Mouse (Mus musculus) embryonic facial prominence, embryonic 11.5 days (tissue): Measurements from ENCODE around the gene Socs5. TPM values are rescaled to one million over a fixed set of nuclear protein-coding genes. Genes with fewer than 3 reads are reported as not detected.

ENCODE experiments used
- ATAC-seq: fragments of 200-750 bp; cut with Nextera tagmentation; replicated peaks from 2 replicates; pipeline ENCODE4 v1.8.0; 2017; ENCODE audit warnings: low read depth; ENCODE audit not compliant: insufficient number of reproducible peaks, low FRiP score, low TSS enrichment
- DNase-seq: peaks from one replicate; pipeline ENCODE4 v3.0.0-alpha.2; 2015; ENCODE audit warnings: low spot score
- H3K27ac ChIP-seq: fragments of 300-500 bp; sonication (generic); replicated peaks from 2 replicates; pipeline ENCODE4 v1.5.1; 2014; ENCODE audit warnings: mild to moderate bottlenecking, low read depth, low read length, control low read depth
- H3K27me3 ChIP-seq: fragments of 300-500 bp; sonication (generic); 2 replicates; pipeline ENCODE4 v1.6.1; 2014; ENCODE audit warnings: mild to moderate bottlenecking, low read length, moderate library complexity, mixed read lengths; ENCODE audit not compliant: control insufficient read depth, insufficient read depth
- H3K36me3 ChIP-seq: fragments of 300-500 bp; sonication (generic); replicated peaks from 2 replicates; pipeline ENCODE4 v1.6.1; 2014; ENCODE audit warnings: low read depth, mild to moderate bottlenecking, low read length, moderate library complexity, mixed read lengths; ENCODE audit not compliant: control insufficient read depth, insufficient read depth
- H3K4me1 ChIP-seq: fragments of 300-500 bp; sonication (generic); 2 replicates; pipeline ENCODE4 v1.6.1; 2014; ENCODE audit warnings: low read length, mixed read lengths; ENCODE audit not compliant: control insufficient read depth, insufficient read depth
- H3K4me2 ChIP-seq: fragments of 300-500 bp; sonication (generic); 2 replicates; pipeline ENCODE4 v1.6.1; 2014; ENCODE audit warnings: low read depth, mild to moderate bottlenecking, control low read depth, low read length, moderate library complexity
- H3K4me3 ChIP-seq: fragments of 300-500 bp; sonication (generic); 2 replicates; pipeline ENCODE4 v1.5.1; 2014; ENCODE audit warnings: low read depth, low read length, control low read depth
- H3K9ac ChIP-seq: fragments of 300-500 bp; sonication (generic); replicated peaks from 2 replicates; pipeline ENCODE4 v1.6.1; 2014; ENCODE audit warnings: mild to moderate bottlenecking, control low read depth, low read length
- H3K9me3 ChIP-seq: fragments of 300-500 bp; sonication (generic); replicated peaks from 2 replicates; pipeline ENCODE4 v1.6.1; 2016; ENCODE audit warnings: mild to moderate bottlenecking, low read length, inconsistent platforms, mixed read lengths; ENCODE audit not compliant: control insufficient read depth
- WGBS: fragments of 180-500 bp; shearing (Covaris S2); extraction: QIAGEN DNeasy Blood & Tissue Kit; methylation state at CpG from one replicate; pipeline ENCODE4 v1.1.7; 2014; 5-methylcytosine and 5-hydroxymethylcytosine counted together
- polyA plus RNA-seq: library from polyadenylated mRNA; unstranded; fragments of >200 nt; fragmentation: Nextera tagmentation; extraction: Ambion mirVana; gene quantifications from 2 replicates; pipeline ENCODE4 v1.2.1, GENCODE M21; 2014

Socs5 gene
- polyA plus RNA-seq, 1 experiment from 2014 or later, result 18.2 TPM

DNA sequence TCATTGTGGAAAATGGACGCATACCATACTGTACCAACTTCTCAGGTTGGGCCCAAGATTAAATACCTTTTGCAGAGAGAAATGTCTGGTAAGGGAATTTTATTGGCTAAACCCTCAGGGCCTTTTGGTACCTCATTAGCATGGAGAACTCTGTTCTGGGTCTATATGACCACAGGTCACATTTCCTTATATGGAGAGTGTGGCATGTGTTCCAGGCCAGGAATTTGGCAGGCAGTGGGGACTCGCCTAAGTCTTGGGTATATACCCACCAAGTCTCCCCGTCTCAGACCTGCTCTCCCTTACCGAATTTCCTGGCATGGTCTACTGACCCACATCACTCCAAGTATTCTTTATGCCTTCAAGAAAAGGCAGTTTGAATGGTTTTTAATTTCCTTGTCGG, 9.9 kb upstream of the Socs5 start:
- ATAC-seq (no peak), DNase-seq (no peak)
- no peak overlapping the region for H3K27ac ChIP-seq
- no peaks in the 10 kb centered on the region for H3K27me3 ChIP-seq
- no peaks in the 10 kb centered on the region for H3K9me3 ChIP-seq
- no peak overlapping the region for H3K9ac ChIP-seq
- WGBS, result 86% methylated on average over 5 of the region's 5 CpGs
- no peak overlapping the region for H3K4me2 ChIP-seq
- H3K4me3 ChIP-seq, result no peak overlapping the region
- H3K4me1 ChIP-seq, result no peaks in the 10 kb centered on the region
- H3K36me3 ChIP-seq, result no peaks in the 10 kb centered on the region

DNA sequence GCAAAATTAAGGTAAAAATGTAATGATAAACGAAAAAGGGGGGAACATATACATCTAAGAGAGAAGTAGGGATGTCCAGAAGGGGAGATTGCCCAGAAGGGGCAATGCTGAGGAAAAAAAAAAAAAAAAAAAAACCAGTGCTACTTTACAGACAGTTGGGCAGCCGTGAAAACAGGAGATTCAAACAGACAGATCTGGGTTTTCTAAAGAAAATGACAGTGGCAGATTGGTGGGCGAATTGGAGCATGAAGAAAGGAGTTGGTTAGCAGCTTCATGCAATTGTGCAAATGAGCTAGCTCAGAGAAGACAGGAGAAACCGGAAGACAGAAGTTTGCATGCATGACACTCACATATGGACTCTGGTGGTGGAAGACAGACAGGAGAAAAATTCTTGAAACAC, 6.5 kb upstream of the Socs5 start:
- no peak for DNase-seq
- 70% methylated on average over 4 of the region's 4 CpGs for WGBS
- no peak overlapping the region for H3K4me2 ChIP-seq
- no peak overlapping the region for H3K27ac ChIP-seq
- no peaks in the 10 kb centered on the region for H3K4me1 ChIP-seq
- H3K27me3 ChIP-seq, result no peaks in the 10 kb centered on the region
- H3K4me3 ChIP-seq, result no peak overlapping the region
- H3K9me3 ChIP-seq, result no peaks in the 10 kb centered on the region
- H3K9ac ChIP-seq, result no peak overlapping the region
- ATAC-seq, result no peak
- H3K36me3 ChIP-seq, result no peaks in the 10 kb centered on the region

DNA sequence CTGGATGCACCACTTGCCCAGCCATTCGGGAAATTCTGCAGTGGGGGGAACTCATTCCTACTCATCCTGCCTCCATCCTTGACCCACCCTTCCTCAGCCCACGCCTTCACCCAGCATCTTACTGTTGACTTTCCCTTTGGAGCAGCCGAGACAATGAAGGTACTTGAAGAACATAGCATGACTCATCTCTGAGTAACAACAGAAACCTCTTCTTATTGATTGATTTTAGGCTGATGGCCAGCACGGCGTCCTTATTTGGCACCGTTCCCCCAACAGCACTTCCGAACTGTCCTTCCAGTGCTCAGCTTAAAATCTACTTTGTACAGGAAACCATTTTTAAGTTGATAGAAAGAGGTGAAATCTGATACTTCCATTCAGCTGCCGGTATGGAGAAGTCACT, 4.8 kb upstream of the Socs5 start:
- ATAC-seq, result no peak
- Histone ChIP-seq H3K4me2 (no peak overlapping the region), H3K4me3 (no peak overlapping the region), H3K4me1 (no peaks in the 10 kb centered on the region), H3K9ac (no peak overlapping the region), H3K36me3 (no peaks in the 10 kb centered on the region), H3K9me3 (no peaks in the 10 kb centered on the region), H3K27ac (no peak overlapping the region), H3K27me3 (no peaks in the 10 kb centered on the region)
- DNase-seq, result no peak
- 67% methylated on average over 8 of the region's 8 CpGs for WGBS

DNA sequence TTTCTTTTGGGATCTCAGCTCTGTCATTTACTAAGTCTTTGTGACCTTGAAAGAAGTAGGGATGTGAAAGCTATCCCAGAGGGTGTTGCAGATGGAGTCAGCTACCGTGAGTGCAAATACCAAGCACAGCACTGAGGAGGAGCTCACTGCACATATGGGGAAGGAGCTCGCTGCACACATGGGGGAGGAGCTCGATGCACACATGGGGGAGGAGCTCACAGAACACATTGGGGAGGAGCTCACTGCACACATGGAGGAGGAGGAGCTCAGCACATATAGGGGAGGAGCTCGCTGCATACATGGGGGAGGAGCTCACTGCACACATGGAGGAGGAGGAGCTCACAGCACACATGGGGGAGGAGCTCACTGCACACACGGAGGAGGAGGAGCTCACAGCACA, 4.4 kb upstream of the Socs5 start:
- ATAC-seq (no peak), DNase-seq (no peak)
- Histone ChIP-seq H3K36me3 (no peaks in the 10 kb centered on the region), H3K4me2 (no peak overlapping the region), H3K4me3 (no peak overlapping the region), H3K4me1 (no peaks in the 10 kb centered on the region), H3K9ac (no peak overlapping the region), H3K27ac (no peak overlapping the region), H3K9me3 (no peaks in the 10 kb centered on the region), H3K27me3 (no peaks in the 10 kb centered on the region)
- WGBS, result 70% methylated on average over 5 of the region's 5 CpGs

DNA sequence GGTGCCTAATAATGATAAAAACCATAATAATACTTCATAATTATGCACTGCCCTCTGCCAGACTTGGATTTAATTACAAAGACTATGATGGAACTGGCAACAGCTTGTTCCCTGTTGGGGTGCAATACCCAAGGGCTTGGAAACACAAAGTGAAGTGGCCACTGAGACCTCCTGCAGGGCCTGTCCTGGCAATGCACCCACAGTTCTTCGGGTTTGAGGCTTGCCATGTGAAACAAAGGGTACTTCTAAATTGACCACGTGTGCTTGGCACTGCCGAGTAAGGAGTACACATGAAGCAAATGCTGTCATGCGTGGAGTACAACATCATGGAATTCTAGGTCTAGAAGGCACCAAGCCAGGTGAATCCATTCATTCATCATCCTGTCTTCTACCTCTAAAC, 3.2 kb upstream of the Socs5 start:
- no peak for DNase-seq
- ATAC-seq, result no peak
- Histone ChIP-seq H3K4me3 (no peak overlapping the region), H3K9me3 (no peaks in the 10 kb centered on the region), H3K27me3 (no peaks in the 10 kb centered on the region), H3K9ac (no peak overlapping the region), H3K36me3 (no peaks in the 10 kb centered on the region), H3K4me1 (no peaks in the 10 kb centered on the region), H3K27ac (no peak overlapping the region), H3K4me2 (no peak overlapping the region)
- 89% methylated on average over 4 of the region's 4 CpGs for WGBS

DNA sequence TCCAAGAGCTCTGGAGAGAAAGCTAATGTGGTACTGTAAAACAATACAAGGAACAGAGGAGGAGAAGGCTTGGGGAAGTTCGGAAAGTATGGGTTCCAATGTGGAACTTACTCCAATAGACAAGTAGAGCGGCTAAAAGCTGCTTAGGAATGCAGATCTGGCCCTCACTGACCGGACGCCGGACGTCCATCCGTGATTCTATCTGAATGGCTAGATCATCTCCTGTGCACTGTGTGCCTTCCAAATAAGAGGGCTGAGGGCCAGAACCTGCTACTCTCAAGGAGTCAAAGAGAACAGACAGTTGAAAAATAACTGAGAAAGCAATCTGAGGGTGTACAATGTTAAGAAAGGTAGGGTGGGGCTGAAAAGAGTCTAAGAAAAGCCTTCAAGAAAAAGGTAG, 1.5 kb upstream of the Socs5 start:
- 91% methylated on average over 7 of the region's 7 CpGs for WGBS
- Histone ChIP-seq H3K9me3 (no peaks in the 10 kb centered on the region), H3K4me3 (no peak overlapping the region), H3K9ac (no peak overlapping the region), H3K36me3 (no peaks in the 10 kb centered on the region), H3K27ac (no peak overlapping the region), H3K27me3 (no peaks in the 10 kb centered on the region), H3K4me1 (no peaks in the 10 kb centered on the region), H3K4me2 (no peak overlapping the region)
- no peak for ATAC-seq
- DNase-seq, result no peak

DNA sequence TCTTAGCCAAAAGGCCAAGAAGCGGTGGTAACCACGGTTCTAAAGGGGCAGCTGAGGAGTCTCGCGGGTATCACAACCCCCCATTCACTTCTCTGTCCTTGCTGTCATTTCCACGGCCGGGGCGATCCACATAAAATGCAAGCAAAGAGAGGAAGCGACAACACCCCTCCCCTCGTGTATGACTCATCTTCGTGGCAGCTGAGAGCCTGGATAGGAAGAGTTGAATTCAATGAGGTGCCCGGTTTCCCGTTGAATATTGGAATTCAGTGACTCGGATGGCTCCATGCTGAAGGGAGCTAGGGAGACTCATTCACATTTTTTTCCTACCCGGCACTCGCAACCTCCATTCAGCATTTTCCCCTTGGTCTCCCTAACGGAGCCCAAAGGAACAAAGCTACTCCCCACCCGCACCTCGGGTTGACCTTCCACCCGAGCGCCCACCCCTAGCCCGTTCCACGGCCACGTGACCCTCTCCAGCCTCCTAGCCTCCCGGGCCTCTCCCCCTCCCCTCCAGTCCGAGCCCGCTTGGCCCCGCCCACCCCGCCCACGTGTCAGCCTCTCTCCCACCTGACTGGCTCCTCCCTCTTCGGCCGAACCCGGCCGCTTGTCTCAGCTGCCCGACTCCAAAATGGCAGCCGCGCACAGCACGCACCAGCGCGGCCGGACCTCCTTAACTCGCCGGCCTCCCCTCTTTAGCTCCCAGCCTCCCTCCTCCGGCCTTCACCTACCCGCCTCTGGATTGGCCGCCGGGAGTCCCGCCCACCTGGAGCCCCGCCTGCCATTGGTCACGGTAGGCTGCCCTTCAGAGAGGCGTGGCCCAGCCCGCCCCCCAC, 572 bp upstream of the Socs5 start:
- peak overlapping the region; percentile 38 for H3K4me2 ChIP-seq
- H3K27me3 ChIP-seq, result no peaks in the 10 kb centered on the region
- H3K4me3 ChIP-seq, result peak overlapping the region; percentile 88
- no peaks in the 10 kb centered on the region for H3K4me1 ChIP-seq
- ATAC-seq (peak; percentile 100), DNase-seq (peak; percentile 98)
- WGBS, result under 1% methylated on average over 45 of the region's 51 CpGs
- no peaks in the 10 kb centered on the region for H3K9me3 ChIP-seq
- H3K36me3 ChIP-seq, result no peaks in the 10 kb centered on the region
- peak overlapping the region; percentile 85 for H3K9ac ChIP-seq
- peak overlapping the region; percentile 75 for H3K27ac ChIP-seq

DNA sequence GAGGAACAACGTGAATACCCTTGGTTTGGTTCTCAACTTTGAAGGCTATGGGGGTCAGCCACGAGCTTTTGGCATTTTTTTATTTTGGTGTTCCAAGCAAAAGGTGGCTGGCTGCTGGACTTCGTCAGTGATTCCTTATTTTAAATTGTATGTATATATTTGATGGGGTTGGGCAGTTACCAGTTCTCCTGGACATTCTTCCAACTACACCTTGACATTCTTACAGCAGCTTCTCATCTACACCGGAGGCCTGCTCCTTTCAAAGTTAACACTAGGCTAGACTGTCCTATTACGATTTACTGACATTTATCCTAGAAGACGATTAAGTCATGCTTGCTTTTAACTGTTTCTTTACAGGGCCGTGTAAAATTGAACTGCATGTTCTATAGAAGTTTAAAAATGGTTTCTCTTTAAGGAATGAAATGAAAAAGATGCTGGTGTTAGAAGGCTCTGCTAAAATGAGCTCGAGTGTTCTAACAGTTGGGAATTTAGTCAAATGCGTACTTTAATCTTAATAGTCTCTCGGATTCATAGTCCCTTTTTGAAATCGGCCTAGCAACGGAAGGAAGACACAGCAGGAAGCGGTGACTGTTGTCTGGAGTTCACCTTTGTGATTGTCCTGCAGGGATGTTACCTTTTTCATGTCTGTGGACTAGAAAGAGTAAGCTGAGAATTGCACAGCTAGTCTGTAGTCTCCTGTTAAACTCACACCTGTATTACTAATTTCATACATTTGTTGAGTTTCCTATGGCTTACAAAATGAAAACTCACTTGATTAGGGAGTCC, 1.2 kb downstream of the Socs5 start:
- ATAC-seq, result no peak
- 50% methylated on average over 13 of the region's 13 CpGs for WGBS
- H3K27ac ChIP-seq, result no peak overlapping the region

More for the DNA sequence above, 1.2 kb downstream of the Socs5 start:
- no peaks in the 10 kb centered on the region for H3K4me1 ChIP-seq
- no peak for DNase-seq
- no peaks in the 10 kb centered on the region for H3K36me3 ChIP-seq
- no peaks in the 10 kb centered on the region for H3K9me3 ChIP-seq
- H3K4me3 ChIP-seq, result peak overlapping the region; percentile 88
- H3K4me2 ChIP-seq, result peak overlapping the region; percentile 82
- H3K27me3 ChIP-seq, result no peaks in the 10 kb centered on the region
- H3K9ac ChIP-seq, result peak overlapping the region; percentile 85
